Mouse (Mus musculus): Measurements from ENCODE around the gene BC024063.
"Not testable (repeated sequence)": the region's sequence is repeated elsewhere in the genome, so short reads cannot be mapped to it uniquely, and the experiment has no call there.

The BC024063 gene

DNA sequence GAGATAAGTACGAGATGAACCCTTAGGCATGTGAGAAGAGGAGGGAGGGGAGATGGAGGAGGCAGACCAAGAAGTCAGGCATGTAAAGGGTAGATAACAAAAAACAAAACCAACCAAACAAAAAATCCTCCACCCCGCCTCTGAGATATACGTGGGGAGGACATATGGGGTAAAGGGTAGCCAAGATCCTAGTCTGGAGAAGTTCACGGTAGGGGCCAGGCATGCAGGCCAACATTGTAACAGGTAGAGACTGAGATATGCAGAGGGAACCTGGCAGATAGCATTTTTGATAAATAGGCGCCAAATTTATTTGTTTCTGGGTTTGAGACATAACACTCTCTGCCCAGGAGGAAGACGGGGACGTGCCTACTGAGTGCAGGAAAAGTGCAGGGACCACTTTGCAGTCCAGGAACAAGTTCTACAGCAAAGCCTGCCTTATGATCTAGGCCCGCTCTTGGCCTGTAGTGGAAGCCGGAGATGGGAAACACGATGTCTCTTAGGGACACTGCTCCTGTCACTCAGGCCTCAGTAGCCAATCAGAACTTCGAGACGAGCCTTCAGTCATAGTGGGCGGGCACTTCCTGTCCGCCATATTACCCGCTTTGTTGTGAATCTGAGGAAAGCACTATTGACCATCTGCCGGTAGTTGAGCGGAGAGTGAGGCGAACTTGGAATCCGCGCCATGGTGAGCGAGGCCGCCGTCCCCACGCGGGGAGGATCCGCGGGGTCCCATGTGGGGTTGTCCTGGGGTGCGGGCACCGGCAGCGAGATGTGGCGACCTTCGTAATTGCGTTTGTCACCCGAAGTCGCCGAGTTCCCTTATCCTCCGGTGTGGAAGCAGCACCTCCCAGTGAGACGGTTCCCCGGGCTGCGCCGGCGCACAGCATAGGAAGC, at the start of gene BC024063:
TSS of gene BC024063 (plus strand) at position 626 of the 894 bp plus-strand sequence.
- DNase-seq = peak; percentile 81

DNA sequence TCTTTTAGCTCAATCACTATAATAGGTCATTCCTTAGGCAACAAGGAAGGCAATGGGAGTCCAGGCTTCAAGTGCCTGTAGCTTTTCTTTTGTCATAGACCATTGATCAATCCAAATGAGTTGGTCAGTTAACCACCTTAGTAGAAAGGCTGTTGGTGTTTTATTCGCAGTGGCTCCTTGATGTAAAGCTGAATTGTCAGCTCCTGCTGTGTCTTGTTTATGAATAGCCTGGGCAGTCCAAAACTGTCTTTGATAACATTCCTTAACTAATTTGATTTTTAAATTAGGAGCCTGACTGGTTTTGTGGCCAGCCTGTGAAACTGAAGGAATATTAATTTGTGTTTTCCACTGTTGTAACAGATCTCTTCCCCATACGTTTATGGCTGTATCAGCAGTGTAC, 41.0 kb upstream of the BC024063 start:
- no peak for DNase-seq

DNA sequence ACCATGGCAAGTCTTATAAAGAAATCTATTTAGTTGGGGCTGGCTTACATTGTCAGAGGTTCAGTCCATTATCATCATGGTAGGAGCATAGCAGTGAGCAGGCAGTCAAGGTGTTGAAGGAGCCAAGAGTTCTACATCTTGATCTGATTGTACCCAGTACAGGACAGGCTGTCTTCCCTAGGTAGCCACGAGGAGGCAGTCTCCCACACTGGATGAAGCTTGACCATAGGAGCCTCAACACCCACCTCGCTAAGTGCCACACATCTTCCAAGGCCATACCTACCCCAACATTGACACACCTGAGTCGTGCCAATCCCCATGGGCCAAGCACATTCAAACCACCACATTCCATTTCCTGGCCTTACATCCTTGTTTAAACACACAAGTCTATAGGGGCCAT, 36.5 kb upstream of the BC024063 start:
- DNase-seq = no peak

DNA sequence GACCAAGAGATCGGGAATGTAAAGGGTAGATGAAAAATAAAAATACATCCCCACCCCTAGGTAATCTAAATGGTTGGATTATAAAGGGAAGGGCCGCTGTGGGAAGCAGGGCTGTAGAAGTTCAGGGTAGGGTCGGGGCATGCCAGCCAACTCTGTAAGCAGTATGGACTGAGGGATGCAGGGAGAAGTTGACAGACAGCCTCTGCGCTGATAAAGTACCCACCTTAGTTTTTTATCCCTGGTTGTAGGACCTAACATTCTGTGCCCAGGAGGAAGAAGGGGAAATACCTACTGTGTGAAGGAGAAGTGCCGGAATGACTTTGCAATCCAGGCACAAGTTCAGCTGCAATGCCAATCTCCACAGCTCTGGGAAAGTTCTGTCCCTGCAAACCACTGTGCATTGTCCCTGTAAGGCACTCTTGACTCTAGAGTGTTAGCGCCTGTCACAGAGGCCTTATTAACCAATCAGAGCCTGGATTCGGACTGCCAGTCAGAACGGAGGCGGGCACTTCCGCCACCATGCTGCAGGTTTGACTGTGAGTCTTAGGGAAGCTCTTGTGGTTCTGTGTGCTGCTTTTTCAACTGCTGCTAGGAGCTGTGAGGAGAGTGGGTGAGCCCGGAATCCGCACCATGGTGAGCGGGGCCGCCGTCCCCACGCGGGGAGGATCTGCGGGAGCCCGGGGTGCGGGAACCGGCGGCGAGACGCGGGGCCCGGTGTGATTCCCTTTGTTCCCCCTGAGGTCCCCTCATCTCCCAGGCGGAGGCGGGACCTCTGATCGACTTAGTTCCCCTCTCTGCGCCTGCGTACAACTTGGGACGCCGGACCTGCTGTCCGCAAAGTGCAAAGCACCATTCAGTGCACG, 35.3 kb upstream of the BC024063 start, which contains the start of gene Zfp873:
TSS of gene Zfp873 (plus strand) at position 527 of the 863 bp plus-strand sequence.
- DNase-seq = peak; percentile 96

- not testable (repeated sequence) for DNase-seq
These were observed 34.7 kb upstream of the BC024063 start for GRCm38 (mm10) chr10:82048460-82048804.

- not testable (repeated sequence) for DNase-seq
These were observed 444 bp downstream of the BC024063 start for GRCm38 (mm10) chr10:82083622-82083971.

DNA sequence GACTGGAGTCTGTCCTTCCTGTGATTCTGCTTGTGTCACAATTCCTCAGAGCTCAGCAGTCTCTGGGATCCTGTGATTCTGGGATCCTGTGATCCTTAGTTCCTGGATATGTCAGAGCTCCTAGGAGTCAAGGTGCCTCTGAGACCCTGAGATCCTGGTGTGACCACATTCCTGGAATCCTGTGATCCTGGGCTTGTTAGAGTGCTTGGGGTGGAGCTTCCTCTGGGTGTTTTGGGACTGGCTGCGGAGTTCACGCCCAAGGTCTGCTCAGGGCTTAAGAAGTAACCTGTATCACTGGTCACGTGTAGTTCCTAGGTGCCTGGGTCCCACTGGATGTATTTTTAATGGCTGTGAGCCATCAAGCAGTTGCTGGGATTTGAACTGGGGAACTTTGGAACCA, 34.1 kb downstream of the BC024063 start:
- no peak for DNase-seq

DNA sequence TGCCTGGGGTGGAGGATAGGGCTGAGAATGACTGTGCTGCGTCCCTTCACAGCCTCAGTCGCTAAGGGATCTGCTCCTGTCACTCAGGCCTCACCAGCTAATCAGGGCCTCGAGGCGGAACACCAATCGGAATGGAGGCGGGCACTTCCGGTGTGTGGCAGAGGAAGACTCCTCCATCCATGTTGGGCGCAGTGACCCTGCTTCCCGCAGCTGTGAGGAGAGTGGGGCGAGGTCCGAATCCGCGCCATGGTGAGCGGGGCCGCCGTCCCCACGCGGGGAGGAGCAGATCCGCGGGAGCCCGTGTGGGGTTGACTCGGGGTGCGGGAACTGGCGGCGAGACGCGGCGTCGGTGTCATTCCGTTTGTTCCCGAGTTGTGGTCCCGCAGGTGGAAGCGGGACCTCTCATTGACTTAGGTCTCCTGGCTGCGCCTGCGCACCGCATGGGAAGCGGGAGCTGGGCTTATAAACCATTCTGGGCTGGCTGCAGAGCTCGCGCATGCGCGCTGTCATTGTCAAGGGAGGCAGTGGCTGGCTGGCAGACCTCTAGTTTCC, 44.8 kb downstream of the BC024063 start, which contains the start of gene AU041133:
TSS of gene AU041133 (plus strand) at position 164 of the 552 bp plus-strand sequence.
- DNase-seq = peak; percentile 92

DNA sequence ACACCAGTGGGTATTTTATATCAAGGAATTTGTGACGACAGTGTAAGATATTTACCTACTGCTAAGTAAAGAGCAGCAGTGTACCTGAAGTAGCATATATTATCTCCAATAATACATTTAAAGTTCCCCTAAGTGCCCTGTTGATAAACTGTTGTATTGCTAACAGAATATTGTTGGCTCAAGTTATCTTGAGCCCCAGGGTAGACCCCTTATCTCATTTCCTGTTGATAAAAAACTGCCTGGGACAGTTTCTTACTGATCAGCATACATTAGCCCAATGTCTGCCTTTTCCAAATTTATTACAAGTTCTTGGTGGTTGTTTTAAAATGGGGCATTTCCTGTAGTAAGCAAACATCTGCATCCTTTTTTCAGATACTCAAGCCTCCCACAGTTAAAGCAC, 62.1 kb downstream of the BC024063 start:
- DNase-seq = no peak

DNA sequence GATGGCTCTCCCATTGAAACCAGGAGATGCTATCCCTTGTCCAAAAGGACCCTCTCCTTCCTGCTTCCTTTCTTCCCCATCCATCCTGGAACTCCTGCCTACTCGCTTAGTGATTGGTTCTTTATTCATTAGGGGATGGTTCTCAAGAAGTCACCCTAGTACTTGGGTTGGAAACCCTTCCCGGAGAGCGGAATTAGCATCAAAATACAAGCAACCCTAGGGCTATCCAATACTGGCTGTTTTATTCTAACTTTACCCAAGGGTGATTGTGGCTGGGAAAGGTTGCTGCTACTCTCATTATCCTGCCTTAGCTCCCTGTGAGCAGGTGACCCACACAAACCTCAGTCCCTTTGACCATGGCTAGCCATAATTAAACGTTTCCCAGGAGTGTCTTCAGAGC, 64.4 kb downstream of the BC024063 start:
- no peak for DNase-seq
